Mouse (Mus musculus): Measurements from ENCODE around the gene Ccnf. TPM values are rescaled to one million over a fixed set of nuclear protein-coding genes. Genes with fewer than 3 reads are reported as not detected.

Ccnf gene
- total and polyA plus RNA-seq, 2 experiments from 2014 or later: 7.1 to 10.2 TPM

DNA sequence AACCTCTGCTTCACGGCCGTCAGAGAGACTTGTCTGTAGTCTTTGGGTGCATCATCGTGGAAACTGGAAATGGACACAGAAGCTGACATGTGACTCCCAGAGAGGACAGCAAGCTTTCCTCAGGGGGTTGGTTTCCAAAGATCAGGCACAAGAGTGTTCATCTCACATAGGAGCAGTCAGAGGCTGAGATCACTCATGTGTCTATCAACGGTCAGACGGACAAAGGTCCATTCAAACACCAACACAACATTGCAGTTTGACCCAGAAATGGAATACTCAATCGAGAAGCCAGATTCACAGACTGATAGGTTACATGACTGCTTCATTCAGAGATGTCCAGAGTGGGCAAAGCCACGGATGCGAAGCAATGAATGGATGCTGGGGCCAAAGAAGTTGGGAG lies 24.6 kb downstream of the Ccnf start:
- Histone ChIP-seq H3K36me3 (ENCODE audit: insufficient read depth, low read length) (peaks cover 47% of the 10 kb centered on the region), H3K4me3 (ENCODE audit: low read length) (no peak overlapping the region), H3K4me1 (ENCODE audit: insufficient read depth, low read length) (no peaks in the 10 kb centered on the region), H3K27me3 (ENCODE audit: insufficient read depth, low read length) (no peaks in the 10 kb centered on the region), H3K9me3 (ENCODE audit: low read length) (no peaks in the 10 kb centered on the region), H3K4me2 (ENCODE audit: low read depth, low read length) (no peak overlapping the region), H3K27ac (no peak overlapping the region), H3K9ac (replicated peaks; ENCODE audit: low read length) (no peak overlapping the region)
- 89% methylated on average over 8 of the region's 8 CpGs for WGBS
- no peak for ATAC-seq
- no peak for TF ChIP-seq CTCF (IDR thresholded peaks at IDR 0.05; ENCODE audit: low read depth)
- no peak for DNase-seq (ENCODE audit: low spot score)

DNA sequence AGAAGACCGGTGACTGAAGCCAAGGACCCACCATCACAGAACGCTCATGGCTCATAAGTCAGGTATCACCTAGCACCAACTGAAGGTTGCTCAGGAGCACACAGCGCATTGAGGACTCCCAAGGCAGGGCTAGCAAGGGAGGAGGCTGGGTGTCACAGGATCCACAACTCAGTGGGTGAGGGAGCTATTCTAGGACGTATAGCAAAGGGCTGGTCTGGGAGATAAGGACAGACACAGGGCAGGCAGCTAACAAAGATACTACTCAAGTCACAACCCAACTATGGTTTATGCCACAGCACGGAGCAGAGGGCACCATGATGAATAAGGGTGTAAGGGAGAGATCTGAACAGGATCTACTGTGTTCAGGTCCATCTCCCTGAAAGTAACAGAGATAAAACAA lies 25.4 kb downstream of the Ccnf start:
- Histone ChIP-seq H3K27me3 (ENCODE audit: insufficient read depth, low read length) (no peaks in the 10 kb centered on the region), H3K4me2 (ENCODE audit: low read depth, low read length) (no peak overlapping the region), H3K9ac (replicated peaks; ENCODE audit: low read length) (no peak overlapping the region), H3K27ac (no peak overlapping the region), H3K4me1 (ENCODE audit: insufficient read depth, low read length) (peaks cover 2% of the 10 kb centered on the region; the same call in 1 of the 2 replicates), H3K9me3 (ENCODE audit: low read length) (no peaks in the 10 kb centered on the region), H3K36me3 (ENCODE audit: insufficient read depth, low read length) (peaks cover 47% of the 10 kb centered on the region), H3K4me3 (ENCODE audit: low read length) (no peak overlapping the region)
- no peak for ATAC-seq
- 92% methylated on average over 5 of the region's 5 CpGs for WGBS
- DNase-seq (ENCODE audit: low spot score): no peak
- no peak for TF ChIP-seq CTCF (IDR thresholded peaks at IDR 0.05; ENCODE audit: low read depth)

DNA sequence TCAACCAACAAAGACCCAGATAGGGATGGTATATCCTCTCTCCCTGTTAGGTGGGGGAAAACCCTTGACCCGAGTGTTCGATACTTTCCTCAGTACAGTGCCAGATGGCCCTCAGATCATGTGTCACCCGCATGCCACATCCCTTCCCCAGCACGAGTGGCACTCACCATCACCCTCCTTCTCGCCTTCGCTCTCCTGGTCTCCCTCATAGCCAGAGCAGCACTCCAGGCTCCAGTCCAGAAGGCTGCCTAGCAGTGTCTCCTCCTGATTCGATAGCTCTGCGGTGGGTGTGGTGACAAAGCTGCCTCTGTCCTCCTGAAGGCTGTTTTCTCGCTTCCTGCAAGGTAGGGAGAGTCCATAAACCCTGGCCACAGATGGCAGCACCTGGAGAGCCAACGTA lies 26.5 kb downstream of the Ccnf start:
- WGBS: 96% methylated on average over 10 of the region's 10 CpGs
- no peak overlapping the region for H3K4me3 ChIP-seq (ENCODE audit: low read length)

DNA sequence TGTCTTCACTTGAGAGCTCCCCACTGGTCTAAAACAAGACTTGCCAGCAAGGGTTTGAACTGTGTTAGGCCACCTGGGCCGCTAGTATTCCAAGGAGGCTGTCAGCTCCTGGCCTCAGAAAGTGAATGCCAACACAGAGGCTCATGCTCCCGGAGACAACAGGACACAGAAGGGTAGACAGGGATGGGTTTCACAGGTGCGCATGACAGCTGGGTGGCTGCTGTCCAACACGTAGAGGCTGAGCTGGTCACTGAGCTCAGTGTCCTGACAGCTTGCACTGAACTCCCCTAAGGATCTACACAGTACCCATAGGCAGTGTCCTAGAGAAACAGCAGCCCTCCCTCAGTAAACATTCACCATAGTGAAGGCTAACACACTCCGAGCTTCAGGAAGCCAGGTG lies 27.8 kb downstream of the Ccnf start:
- no peak overlapping the region for H3K4me3 ChIP-seq (ENCODE audit: low read length)
- H3K9me3 ChIP-seq (ENCODE audit: low read length): no peaks in the 10 kb centered on the region
- no peaks in the 10 kb centered on the region for H3K27me3 ChIP-seq (ENCODE audit: insufficient read depth, low read length)
- H3K9ac ChIP-seq (replicated peaks; ENCODE audit: low read length): no peak overlapping the region
- H3K36me3 ChIP-seq (ENCODE audit: insufficient read depth, low read length): peaks cover 42% of the 10 kb centered on the region
- DNase-seq (ENCODE audit: low spot score) (no peak), ATAC-seq (no peak)
- TF ChIP-seq CTCF (IDR thresholded peaks at IDR 0.05; ENCODE audit: low read depth): no peak
- peaks cover 10% of the 10 kb centered on the region for H3K4me1 ChIP-seq (ENCODE audit: insufficient read depth, low read length)
- WGBS: 89% methylated on average over 5 of the region's 5 CpGs
- no peak overlapping the region for H3K27ac ChIP-seq
- no peak overlapping the region for H3K4me2 ChIP-seq (ENCODE audit: low read depth, low read length)

More for the DNA sequence above, 26.5 kb downstream of the Ccnf start:
- TF ChIP-seq CTCF (IDR thresholded peaks at IDR 0.05; ENCODE audit: low read depth): no peak
- DNase-seq (ENCODE audit: low spot score): no peak
- Histone ChIP-seq H3K9me3 (ENCODE audit: low read length) (no peaks in the 10 kb centered on the region), H3K36me3 (ENCODE audit: insufficient read depth, low read length) (peaks cover 42% of the 10 kb centered on the region), H3K4me2 (ENCODE audit: low read depth, low read length) (no peak overlapping the region), H3K4me1 (ENCODE audit: insufficient read depth, low read length) (peaks cover 6% of the 10 kb centered on the region), H3K9ac (replicated peaks; ENCODE audit: low read length) (no peak overlapping the region), H3K27me3 (ENCODE audit: insufficient read depth, low read length) (no peaks in the 10 kb centered on the region), H3K27ac (no peak overlapping the region)
- no peak for ATAC-seq

DNA sequence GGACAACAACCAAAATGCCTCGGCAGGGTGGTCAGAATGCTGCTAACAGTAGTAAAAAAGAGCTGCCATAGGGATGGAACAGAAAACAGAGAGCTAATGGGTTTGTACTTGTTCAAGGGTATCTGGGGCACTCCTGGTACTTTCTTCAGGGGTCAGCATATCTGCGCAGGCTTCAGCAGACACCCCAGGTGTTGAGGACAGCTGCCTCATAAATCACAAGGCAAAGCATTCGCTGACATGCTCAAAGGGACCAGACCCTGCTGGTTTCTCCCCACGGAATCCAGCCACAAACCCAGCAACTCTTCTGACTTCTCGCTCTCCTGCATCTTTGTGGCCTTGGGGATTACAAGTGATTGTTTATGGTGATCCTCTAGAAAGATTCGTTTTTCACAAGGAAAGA lies 28.6 kb downstream of the Ccnf start:
- 79% methylated on average over 6 of the region's 6 CpGs for WGBS

DNA sequence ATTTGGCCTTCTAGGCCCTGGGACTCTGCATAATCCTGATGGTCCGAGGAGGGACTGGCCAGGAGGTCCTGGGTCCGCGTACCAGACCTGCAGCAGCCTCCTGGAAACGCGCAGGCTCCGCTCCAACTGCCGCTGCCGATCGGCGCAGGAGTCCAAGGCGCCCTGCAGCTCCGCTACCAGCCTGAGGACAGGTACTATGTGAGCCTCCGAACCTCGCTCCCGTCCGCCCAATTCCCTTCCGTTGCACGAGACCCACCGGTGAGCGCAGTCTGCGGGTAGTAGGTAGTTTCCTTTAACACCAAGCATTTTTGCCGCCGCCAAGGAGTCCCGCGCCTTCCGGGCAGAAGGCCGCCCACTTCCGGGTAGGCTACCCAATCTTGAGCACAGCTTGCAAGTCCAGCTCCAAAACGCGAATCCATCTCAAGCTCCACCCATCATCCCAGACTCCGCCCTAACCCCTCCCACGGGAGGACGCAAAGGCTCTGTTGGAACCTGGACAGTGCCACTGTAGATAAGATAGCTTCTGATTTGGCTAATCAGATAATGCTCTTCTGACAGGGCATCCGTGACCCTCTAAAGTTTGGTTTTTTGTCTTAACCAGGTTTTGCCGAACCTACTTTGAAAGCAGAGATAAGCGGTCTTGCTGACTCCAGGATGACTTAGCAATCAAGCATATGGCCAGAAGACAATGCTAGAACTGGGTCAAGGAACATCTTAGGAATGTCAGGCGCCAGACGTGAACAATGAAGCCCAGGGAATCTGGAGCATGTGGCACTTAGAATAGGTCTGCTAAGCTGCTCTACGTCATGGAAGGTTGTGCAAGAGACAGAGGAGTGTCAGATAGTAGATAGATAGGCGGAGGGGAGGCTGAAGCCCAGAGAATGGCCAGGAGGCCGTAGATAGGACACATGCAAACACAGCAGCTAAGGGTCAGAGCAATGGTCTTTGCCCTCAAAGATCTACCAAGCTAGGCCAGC lies 30.6 kb downstream of the Ccnf start, which contains the start of gene Tedc2:
Gene Tedc2 (minus strand): TSS at position 417 of the 977 bp plus-strand sequence.
- no peaks in the 10 kb centered on the region for H3K9me3 ChIP-seq (ENCODE audit: low read length)
- H3K27me3 ChIP-seq (ENCODE audit: insufficient read depth, low read length): no peaks in the 10 kb centered on the region
- H3K4me2 ChIP-seq (ENCODE audit: low read depth, low read length): peak within 1 kb of the TSS; percentile 83
- ATAC-seq (peak; percentile 95), DNase-seq (ENCODE audit: low spot score) (peak; percentile 95)
- peak within 1 kb of the TSS; percentile 64 for H3K9ac ChIP-seq (replicated peaks; ENCODE audit: low read length)
- H3K4me3 ChIP-seq (ENCODE audit: low read length): peak within 1 kb of the TSS; percentile 68
- peak within 1 kb of the TSS; percentile 70 for H3K27ac ChIP-seq
- TF ChIP-seq CTCF (IDR thresholded peaks at IDR 0.05; ENCODE audit: low read depth): no peak
- WGBS: 5% methylated on average over 41 of the region's 41 CpGs
- peaks cover 10% of the 10 kb centered on the region for H3K4me1 ChIP-seq (ENCODE audit: insufficient read depth, low read length)
- H3K36me3 ChIP-seq (ENCODE audit: insufficient read depth, low read length): peaks cover 21% of the 10 kb centered on the region

More for the DNA sequence above, 28.6 kb downstream of the Ccnf start:
- H3K36me3 ChIP-seq (ENCODE audit: insufficient read depth, low read length): peaks cover 33% of the 10 kb centered on the region
- peaks cover 10% of the 10 kb centered on the region for H3K4me1 ChIP-seq (ENCODE audit: insufficient read depth, low read length)
- no peak overlapping the region for H3K4me3 ChIP-seq (ENCODE audit: low read length)
- H3K27ac ChIP-seq: no peak overlapping the region
- no peaks in the 10 kb centered on the region for H3K9me3 ChIP-seq (ENCODE audit: low read length)
- ATAC-seq (no peak), DNase-seq (ENCODE audit: low spot score) (no peak)
- H3K27me3 ChIP-seq (ENCODE audit: insufficient read depth, low read length): no peaks in the 10 kb centered on the region
- H3K9ac ChIP-seq (replicated peaks; ENCODE audit: low read length): no peak overlapping the region
- no peak overlapping the region for H3K4me2 ChIP-seq (ENCODE audit: low read depth, low read length)
- no peak for TF ChIP-seq CTCF (IDR thresholded peaks at IDR 0.05; ENCODE audit: low read depth)

DNA sequence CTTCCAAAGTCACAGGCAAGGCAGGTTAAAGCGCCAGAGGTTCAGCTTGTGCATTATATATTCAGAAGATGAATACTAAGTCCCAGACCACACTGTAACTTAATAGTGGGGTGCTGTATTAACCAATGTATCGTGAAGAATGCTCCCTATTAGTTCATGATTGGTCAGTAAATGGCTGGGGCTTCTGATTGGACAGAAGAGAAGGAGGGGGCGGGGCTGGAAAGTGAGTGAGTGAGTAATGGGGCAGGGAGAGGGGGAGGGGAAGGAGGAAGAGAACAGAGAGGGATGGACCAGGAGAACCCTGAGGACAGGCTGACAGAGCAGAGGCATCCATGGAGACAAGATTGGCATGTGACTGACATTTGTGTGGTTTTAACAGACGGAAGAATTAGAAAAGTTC lies 34.4 kb downstream of the Ccnf start:
- no peak for TF ChIP-seq CTCF (IDR thresholded peaks at IDR 0.05; ENCODE audit: low read depth)
- no peak overlapping the region for H3K27ac ChIP-seq
- ATAC-seq (no peak), DNase-seq (ENCODE audit: low spot score) (no peak)
- H3K9ac ChIP-seq (replicated peaks; ENCODE audit: low read length): no peak overlapping the region
- H3K4me1 ChIP-seq (ENCODE audit: insufficient read depth, low read length): peaks cover 14% of the 10 kb centered on the region
- no peak overlapping the region for H3K4me3 ChIP-seq (ENCODE audit: low read length)
- 59% methylated on average over 4 of the region's 4 CpGs for WGBS
- no peaks in the 10 kb centered on the region for H3K9me3 ChIP-seq (ENCODE audit: low read length)
- H3K4me2 ChIP-seq (ENCODE audit: low read depth, low read length): no peak overlapping the region
- H3K27me3 ChIP-seq (ENCODE audit: insufficient read depth, low read length): no peaks in the 10 kb centered on the region
- peaks cover 7% of the 10 kb centered on the region; the same call in 1 of the 2 replicates for H3K36me3 ChIP-seq (ENCODE audit: insufficient read depth, low read length)

Measured in hindbrain, postnatal 0 days (tissue).